Mouse (Mus musculus): ENCODE data around the gene BC004004. TPM values are rescaled to one million over a fixed set of nuclear protein-coding genes. Genes with fewer than 3 reads are reported as not detected.

BC004004 gene
- total RNA-seq, 4 experiments from 2014 or later: 107 to 140 (median 126) TPM

DNA sequence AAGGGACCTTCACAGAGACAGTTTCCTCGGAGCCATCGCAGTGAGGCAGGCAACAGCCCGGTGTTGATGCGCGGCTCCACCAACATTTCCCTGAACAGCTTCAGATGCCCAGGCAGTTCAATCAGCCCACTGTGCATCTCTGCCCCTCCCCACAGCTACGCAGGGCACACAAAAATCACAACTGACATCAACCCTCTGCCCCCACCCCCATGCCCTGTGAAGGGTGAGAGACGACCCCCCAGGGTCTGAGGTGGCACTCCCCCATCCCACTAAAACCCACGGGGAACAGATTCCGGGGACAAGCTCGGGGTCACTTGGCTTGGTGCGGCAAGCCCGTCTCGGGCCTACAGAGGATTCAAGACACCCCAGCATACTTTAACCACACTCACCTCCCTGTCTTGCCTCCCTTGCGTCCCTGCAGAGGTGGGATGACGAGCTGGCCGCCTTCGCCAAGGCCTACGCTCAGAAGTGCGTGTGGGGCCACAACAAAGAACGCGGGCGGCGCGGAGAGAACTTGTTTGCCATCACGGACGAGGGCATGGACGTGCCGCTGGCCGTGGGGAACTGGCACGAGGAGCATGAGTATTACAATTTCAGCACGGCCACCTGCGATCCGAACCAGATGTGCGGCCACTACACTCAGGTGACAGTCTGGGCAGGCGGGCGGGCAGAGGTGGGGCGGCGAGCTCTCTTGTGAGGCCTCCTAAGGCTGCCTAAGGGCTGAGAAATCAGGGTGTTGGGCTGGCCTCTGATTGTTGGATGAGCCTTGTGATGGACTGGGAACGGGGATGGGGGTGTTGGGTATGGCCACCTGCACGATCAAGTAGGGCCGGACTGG is 53.4 kb downstream of the BC004004 start:
- DNase-seq (ENCODE audit: low spot score in 2 of 2): no peak

DNA sequence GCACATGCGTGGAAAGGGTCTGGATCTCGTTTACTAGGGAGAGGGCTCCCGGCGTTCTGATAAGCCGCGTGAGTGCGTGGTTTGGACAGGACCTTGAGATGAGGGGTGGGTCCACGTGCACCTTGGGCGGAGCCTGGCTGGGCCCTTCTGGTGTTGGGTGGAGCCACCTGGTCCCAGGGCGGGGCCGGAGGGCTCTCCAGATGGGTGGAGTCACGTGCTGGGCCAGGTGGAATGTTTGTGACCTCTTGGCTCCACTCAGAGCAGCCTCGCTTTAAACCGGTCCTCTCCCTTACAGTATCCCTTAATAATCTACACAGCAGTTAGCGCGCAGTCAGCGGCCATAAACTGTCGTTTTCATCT is 54.0 kb downstream of the BC004004 start:
- no peak for DNase-seq (ENCODE audit: low spot score in 2 of 2)

DNA sequence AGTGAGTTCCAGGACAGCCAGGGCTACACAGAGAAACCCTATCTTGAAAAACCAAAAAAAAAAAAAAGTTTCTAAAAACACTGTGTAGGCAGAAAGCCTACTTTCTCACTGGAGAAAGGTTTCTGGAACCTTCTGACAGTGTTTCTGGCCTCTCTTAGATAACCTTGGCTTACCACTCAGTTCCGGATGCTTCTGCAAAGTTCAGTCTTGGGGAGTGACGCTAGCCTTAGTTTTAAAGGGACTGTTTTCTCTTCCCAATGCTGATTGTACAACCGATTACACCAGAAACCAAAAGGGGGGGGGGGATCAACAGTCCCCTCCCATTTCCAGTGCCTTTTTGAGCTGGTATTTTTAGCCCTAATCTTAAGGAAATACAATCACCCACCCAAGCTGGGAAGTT is 55.0 kb downstream of the BC004004 start:
- DNase-seq (ENCODE audit: low spot score in 2 of 2): no peak

DNA sequence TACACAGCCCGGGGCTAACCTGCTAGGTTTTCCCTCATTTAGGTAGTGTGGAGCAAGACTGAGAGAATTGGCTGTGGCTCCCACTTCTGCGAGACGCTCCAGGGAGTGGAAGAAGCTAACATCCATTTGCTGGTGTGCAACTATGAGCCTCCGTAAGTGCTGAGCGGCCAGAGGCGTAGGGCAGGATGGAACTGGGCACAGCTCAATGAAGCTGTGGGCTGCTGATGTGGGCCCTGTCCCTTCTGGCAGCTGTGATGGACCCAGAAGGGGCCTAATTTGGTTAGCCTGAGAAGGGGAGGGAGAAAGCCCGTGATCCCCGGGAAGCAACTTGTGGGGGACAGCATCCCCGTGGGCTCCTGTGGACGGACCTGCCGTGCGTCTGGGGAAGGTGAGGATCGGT is 57.2 kb downstream of the BC004004 start:
- DNase-seq (ENCODE audit: low spot score in 2 of 2): no peak

DNA sequence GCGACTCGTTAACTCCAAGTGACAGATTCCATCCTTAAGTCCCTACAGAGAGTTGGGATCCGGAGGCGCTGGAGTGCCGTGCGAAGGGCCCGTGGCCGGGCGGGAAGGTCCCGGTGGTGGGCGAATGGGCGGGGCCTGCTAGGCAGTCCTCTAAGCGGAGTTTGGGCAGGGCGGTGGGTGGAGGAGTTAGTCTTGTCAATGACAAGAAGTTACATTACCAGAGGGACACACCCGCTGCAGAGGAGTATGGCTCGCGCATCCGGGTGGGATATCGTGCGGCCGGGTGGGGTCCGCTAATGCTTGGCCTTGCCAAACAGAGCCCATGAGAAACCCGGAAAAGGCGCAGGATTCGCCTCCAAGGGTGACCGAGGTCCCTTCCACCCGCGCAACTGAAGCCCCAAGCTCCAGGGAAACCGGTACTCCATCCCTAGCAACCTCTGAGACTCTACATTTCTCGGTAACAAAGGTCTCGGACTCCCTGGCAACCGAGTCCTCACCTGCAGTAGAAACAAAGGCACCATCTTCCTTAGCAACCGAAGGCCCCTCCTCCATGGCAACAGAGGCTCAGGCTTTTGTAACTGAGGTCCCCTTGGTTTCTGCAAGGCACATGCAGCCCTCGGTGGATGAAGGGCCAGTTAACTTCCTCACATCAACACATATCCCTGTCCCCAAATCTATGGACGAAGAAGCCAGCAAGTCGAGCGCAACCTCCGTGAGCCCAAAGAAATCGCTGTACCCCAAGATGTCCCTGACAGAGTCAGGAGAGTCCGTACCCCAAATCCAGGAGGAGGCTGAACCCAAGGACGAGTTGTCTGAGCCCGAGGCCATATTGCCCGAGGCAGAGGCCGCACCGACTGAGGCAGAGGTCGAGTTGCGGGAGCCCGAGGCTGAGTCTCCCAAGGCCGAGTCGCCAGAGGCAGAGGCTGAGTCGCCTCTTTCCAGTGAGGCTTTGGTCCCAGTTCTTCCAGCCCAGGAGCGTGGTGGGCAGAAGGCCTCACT is 58.2 kb downstream of the BC004004 start:
- DNase-seq (ENCODE audit: low spot score in 2 of 2): no peak

DNA sequence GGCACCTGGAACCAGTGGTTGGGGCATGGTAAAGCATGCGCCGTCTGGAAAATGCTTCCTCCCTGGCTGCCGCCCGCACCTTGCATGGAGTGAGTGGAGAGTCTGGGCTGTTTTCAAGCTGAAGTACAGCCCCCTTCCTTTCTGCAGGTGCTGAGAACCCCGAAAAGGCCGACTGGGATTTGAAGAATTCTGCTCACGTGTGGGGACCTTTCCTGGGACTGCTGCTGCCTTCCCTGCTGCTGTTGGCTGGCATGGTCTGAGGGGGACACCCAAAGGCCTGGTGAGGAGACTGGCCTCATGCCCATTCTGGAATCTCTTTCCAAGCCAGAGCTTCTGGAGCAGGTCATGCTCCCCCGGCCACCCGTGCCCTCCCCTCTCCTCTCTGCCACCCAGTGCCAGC is 59.1 kb downstream of the BC004004 start:
- no peak for DNase-seq (ENCODE audit: low spot score in 2 of 2)

DNA sequence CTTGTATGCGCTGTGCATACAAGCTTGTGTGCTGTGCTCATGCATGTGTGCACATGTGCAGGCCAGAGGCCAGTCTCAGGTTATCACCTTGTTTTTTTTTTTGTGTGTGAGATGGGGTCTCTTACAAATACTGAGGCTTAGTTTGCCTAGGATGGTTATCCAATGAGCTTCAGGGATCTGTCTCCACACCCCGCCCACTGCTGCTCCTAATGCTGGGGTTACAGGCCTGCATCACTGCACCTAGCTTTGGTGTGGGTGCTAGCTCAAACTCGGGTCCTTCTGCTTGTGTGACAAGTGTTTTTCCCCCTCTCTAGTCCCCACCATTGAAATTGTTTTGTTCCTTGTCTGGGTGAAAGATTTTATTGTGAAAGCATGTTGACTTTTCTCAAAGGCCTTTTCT is 61.6 kb downstream of the BC004004 start:
- DNase-seq (ENCODE audit: low spot score in 2 of 2): no peak

DNA sequence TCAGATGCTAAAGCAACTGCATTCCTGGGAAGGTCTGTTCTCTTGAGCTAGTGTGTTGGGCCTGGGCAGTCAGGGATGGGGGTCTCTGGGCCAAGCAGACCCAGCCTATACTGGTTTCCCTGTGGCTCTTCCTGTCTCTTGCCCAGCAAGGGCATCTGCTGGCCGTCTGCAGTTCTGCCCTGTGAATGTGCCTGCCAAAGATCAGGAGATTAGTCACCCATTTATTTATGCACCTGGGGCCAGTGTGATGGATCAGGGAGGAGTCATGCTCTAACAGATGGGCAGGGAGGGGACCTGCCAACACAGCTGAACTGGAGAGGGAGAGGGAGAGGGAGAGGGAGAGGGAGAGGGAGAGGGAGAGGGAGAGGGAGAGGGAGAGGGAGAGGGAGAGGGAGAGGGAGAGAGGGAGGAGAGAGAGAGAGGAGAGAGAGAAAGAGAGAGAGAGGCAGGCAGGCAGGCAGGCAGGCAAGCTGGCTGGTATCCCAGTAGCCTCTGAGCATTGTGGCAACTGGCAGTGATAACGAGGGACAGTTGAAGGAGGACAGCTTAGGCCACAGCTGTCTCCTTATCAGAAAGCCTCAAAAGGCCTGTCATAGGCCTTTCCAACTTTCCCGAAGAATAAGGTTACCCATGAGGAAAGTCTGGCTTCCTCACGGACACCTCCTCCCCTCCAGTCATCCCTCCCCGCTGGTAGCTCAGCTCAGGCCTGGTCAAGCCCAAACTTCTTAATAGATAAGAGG is 62.3 kb downstream of the BC004004 start:
- peak in 1 of 2 experiments; percentile 54 for DNase-seq (ENCODE audit: low spot score in 2 of 2)

DNA sequence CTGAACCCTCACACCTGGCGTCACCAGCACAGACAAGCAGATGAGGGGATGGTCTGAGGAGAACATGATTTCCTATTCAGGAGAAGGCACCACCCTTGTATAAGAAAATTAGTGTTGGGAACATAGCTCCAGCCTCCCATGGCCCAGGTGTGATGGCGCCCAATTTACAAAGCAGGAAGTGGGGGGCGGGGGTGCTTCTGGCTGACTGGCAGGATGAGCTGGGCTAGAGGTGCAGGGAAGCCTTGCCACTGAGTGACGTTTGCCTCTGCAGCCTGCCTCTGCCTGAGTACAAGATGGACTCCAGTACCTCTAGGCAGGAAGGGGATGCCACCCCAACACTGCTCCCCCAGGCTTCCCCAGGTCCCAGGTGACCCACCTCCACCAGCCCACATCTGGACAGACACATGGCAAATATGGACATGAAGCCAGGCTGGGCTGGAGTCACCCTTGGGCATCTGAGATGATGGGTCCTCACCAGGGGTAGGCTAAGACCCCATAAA is 63.6 kb downstream of the BC004004 start:
- DNase-seq (ENCODE audit: low spot score in 2 of 2): no peak

DNA sequence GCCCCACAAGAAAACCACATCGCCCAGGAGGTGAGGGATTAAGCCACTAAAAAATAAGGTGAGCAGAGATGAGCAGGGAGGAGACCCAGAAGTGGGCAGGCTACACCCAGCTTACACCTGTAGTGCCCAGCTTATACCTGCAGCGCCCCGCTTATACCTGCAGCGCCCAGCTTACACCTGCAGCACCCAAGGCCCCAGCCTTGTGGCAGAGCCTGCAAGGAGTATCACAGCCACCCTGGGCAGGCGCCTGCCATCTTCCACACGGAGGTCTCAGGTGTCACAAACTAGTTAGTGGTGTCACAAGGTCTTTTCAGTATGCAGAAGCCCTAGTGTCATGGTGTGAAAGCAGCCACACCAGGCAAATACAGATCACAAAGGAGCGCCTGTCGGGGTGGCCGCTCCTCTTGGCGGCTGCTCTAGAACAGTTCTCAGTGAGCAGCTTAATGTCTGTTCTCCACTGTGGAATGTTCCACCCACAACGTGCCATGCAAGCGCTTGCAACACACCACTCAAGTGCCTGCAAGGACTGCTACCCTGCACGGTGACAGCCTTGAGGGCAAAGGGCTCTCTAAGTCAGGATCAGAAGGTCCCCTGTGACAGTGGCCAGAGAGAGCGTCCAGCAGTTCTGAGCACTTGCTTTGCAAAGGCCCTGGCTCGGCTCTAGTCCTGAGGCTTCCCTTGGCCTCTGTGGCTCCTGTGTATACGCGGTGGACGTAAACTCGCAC is 67.8 kb downstream of the BC004004 start:
- no peak for DNase-seq (ENCODE audit: low spot score in 2 of 2)

DNA sequence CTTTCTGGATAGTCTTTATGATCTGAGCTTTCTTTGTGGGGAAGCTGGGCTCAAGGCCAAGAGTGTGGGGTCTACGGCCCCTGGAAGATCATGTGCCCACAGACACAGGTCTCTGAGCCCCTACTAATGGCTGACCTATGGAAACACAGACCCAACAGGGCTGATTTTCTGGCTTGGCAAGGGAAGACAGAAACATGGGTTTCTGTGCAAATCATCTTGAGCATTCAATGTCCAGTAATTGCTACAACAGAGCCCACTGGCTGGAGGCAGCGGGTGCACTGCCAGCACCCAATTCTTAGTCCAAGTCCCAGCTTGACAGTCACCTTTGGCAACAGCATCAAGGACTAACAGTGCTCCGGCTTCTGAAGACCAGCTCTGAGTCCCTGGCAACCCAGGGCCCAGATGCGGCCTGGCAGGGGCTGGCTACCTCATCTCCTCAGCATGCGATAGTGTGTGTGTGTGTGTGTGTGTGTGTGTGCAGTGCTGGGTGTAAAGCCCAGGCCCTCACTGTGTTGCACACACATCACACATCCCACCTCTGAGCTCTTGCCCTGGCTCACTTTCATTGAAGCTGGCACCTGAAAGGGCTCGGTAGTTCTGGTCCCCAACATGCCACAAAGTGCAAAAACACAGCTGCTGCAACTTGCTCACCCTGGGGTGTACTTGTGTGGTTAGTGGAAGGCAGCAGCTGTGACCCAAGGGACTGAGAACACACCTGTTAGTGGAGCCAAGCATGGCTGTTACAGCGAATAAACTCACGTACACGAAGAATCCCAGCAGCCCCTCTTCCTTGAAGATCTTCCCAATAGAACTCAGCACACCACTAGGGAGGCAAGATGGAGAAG is 69.6 kb downstream of the BC004004 start:
- DNase-seq (ENCODE audit: low spot score in 2 of 2): no peak

DNA sequence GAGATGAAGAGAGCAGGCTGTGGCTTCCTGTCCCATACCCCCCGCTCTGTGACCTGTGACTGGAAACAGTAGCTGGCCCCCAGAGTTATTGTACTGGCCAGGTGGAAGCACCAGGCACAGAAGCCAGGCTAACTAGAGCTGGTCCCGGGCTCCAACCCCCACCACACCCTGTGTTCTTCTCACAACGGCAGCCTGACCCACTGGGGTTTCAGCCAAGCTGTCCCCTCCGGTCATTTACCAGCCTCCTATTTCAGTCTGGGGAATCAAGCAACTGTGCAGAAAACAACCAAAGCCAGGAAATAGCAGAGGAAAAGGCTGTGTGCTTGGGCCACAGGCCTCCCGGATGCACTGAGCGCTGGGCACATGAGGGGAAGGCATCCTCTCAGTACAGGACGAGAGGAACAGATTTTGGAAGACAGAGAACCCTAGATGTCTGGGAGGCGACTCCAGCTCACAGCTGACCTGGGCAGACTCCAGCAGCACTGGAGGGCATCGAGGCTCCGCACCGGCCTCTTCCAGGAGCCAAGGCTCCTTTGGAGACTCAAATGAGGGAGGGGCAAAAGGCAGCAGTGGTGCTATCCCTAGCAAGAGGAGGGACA is 70.7 kb downstream of the BC004004 start:
- no peak for DNase-seq (ENCODE audit: low spot score in 2 of 2)

DNA sequence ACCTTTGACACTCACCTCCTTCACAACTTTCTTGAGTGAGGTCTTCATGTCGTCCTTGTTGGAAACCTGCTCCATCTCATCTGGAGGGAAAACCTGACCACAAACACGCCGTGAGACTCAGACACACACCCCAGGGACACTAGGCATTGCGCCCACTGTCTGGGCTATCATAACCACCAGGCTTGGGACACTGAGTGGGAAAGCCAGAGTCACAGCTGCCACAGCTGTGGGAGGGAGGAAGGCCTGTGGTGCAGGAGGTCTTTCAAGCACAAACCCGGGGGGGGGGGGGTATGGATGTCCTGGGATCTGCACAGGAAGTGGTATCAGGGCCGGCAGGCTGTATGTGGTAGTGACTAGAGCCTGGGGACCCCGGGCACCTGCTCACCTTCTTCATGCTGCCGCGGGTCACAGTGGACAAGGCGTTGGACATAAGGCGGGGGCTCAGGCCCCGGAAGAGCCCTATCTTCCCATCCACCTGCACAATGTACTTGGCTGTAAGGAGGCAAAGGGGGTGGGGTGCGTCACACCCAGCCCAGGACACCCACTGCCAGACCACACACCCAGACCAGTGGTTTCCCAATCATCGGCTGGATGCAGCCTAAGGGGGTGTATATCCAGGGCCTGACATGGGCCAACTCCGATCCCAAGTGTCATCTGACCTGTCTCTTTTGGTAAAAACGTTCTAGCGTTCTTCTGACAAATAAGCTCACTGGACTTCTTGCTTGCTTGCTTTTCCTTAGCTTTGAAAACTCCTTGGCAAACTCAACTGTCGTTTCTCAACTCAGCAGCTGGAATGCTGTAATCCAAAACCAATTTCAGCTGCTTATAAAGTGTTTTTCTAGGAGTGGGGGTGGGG is 72.0 kb downstream of the BC004004 start:
- peak in 1 of 2 experiments; percentile 60 for DNase-seq (ENCODE audit: low spot score in 2 of 2)

DNA sequence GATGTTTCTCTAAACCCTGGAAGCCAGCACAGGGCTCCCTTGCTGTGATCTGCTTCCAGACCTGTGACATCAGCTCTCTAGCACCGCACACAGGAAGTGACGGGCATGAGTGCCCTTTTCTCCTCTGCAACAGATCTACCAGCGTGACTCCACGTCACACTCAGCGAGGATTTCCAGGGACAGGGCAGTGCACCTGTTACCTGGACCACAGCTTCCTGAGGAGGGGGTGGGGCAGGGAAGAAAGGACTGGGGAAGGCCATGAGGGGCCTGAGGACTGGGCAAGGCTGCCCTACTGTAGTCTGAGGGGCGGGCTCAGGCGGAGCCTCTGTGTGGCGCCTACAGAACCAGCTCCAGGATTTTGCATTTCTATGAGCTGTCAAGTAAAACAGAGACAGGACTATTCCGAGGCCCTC is 73.0 kb downstream of the BC004004 start:
- DNase-seq (ENCODE audit: low spot score in 2 of 2): peak in 1 of 2 experiments; percentile 62

DNA sequence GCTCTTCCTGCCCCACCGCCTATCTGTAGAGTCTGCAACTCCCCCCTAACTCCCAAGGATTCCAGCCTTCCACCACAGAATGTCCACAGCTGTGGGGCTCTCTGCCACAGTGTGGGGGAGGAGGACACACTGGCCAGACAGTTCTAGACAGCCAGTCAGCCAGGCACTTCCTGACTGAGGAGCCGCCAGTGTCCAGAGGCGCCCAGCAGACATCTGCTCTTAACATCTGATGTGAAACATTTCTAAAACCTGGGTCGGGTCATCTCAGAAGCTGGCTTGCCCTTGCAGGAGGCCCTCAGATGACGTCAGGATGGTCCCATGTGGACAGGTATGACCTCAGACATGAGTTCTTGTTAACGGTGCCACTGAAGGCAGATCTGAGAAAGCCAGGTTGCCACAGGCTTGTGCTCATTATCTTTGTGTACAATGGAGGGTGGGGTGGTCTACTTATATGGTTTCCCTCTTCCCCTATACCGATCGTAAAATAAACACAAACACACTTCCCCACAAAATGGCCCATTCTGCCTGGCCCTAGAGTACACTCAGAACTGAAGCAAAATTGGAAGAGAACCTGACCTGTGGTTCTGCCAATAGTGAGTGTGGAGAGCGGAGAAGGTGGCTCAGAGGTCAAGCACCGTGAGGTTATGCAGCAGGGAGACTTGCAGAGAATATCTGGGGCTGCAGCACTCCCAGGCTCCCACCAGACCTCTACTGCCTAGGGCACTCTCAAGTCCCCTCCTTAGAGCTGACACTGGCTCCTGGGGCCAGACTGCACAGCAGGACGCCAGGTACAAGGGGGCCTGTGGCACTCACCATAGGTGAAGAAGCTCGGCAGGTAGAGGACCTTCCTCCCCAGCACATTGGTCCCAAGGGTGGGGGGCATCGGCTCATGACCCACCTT is 73.7 kb downstream of the BC004004 start:
- peak in 1 of 2 experiments; percentile 63 for DNase-seq (ENCODE audit: low spot score in 2 of 2)

DNA sequence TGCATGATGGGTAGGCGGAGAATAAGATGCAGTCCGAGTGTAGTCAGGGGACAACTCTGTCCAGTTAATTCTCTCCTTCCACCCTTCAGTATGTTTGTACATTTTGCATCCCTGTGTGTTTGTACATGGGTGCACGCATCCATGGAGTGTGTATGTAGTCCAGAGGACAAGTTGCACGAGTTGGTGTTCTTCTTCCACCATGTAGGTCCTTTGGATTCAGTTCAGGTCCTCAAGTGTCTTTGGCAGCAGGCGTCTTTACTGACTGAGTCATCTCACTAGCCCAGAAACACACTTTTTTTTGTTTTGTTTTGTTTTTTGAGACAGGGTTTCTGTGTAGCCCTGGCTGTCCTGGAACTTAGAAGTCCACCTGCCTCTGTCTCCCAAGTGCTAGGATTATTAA is 74.7 kb downstream of the BC004004 start:
- DNase-seq (ENCODE audit: low spot score in 2 of 2): no peak

DNA sequence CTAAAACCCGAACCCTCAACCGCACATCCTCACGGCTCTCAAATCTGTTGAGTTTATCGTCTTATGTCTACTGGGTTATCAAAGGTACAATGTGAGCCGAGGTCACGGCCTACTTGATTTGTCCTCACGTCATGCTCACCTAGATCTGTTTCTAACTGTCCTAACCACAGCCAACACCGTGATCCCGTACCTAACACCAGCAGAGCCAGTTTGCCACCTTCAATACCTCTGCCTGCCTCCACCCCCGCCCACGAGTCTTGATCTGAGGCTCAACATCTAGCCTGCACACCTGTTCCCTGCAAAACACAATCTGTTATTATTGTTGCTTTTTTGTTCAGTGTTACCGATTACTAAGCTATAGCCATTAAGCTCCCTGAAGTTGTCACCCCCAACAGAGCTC is 76.7 kb downstream of the BC004004 start:
- DNase-seq (ENCODE audit: low spot score in 2 of 2): no peak

Measured in gastrocnemius, adult 8-10 months (tissue).